Mouse (Mus musculus): ENCODE data around the gene Irgm1. TPM values are rescaled to one million over a fixed set of nuclear protein-coding genes. Genes with fewer than 3 reads are reported as not detected.
"Not testable (repeated sequence)": the region's sequence is repeated elsewhere in the genome, so short reads cannot be mapped to it uniquely, and the experiment has no call there.

Irgm1 gene
- polyA plus RNA-seq, 1 experiment from 2014 or later, result 16.4 TPM

DNA sequence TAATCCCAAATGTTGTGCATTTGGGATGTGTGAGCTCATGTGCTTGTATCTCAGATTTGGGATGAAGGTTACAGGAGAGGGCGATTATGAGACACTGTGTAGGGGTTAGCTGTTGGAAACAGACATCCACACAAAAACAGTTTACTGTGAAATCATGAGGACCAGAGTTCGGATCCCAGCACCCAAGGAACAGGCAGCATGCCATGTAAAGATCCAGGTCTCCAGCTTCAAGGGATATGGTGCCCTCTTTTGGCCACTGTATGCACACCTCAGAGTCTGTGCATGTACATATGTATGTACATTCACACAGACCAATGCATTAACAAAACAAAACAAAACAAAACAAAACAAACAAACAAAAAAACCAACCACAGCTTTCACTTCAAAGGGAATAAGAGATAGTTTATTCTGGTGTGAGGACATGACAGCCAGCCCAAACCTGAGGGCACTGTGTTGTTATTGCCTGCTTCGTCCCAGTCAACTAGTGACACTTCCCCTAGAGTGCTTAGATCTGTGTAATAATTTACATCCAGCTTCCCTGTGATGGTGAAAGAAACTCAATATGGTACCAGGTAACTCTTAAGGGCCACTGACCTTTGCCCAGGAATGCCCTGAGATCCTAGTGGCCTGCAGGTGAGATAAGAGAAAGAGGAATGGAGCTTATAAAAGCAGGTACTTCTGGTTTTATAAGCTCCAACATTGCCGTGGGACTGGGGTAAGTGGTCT lies 20.1 kb downstream of the Irgm1 start:
- Histone ChIP-seq H3K4me1 (replicated peaks) (0 out of 2 replicates have a peak, but pooled peaks cover 9% of the 10 kb centered on the region), H3K9ac (no peak overlapping the region), H3K9me3 (no peaks in the 10 kb centered on the region), H3K4me2 (replicated peaks) (no peak overlapping the region), H3K36me3 (no peaks in the 10 kb centered on the region), H3K27me3 (replicated peaks) (no peaks in the 10 kb centered on the region), H3K4me3 (replicated peaks) (no peak overlapping the region), H3K27ac (no peak overlapping the region)
- WGBS, result 70% methylated on average over 4 of the region's 4 CpGs
- ATAC-seq, result no peak

GRCm38 (mm10) chr11:48850240-48850639 lies 21.2 kb downstream of the Irgm1 start:
- Histone ChIP-seq H3K4me2 (replicated peaks) (no peak overlapping the region), H3K4me1 (replicated peaks) (0 out of 2 replicates have a peak, but pooled peaks cover 9% of the 10 kb centered on the region), H3K9me3 (no peaks in the 10 kb centered on the region), H3K9ac (no peak overlapping the region), H3K4me3 (replicated peaks) (no peak overlapping the region), H3K27me3 (replicated peaks) (no peaks in the 10 kb centered on the region), H3K36me3 (no peaks in the 10 kb centered on the region), H3K27ac (no peak overlapping the region)
- WGBS, result 18% methylated on average over 2 of the region's 2 CpGs
- no peak for ATAC-seq

- no peaks in the 10 kb centered on the region for H3K4me1 ChIP-seq (replicated peaks)
- no peaks in the 10 kb centered on the region for H3K9me3 ChIP-seq
- no peaks in the 10 kb centered on the region for H3K27me3 ChIP-seq (replicated peaks)
- H3K27ac ChIP-seq, result no peak overlapping the region
- no peaks in the 10 kb centered on the region for H3K36me3 ChIP-seq
- 69% methylated on average over 5 of the region's 5 CpGs for WGBS
- ATAC-seq, result no peak
- no peak overlapping the region for H3K4me3 ChIP-seq (replicated peaks)
- H3K4me2 ChIP-seq (replicated peaks), result no peak overlapping the region
- no peak overlapping the region for H3K9ac ChIP-seq
Measured at GRCm38 (mm10) chr11:48846881-48847280, 24.6 kb downstream of the Irgm1 start.

DNA sequence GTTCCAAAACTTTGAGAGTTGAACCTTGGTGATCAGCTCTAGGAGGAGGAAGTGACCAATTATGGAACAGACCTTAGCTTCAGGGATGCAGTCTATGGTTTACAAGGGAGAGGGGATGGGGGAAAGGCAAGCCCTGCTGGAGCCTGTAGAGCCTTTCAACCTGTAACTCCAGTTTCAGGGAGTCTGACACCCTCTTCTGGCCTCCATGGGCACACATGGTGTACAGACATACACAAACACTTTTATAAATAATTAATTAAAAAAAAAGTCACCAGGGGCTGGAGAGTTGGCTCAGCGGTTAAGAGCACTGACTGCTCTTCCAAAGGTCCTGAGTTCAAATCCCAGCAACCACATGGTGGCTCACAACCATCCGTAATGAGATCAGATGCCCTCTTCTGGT lies 25.1 kb downstream of the Irgm1 start:
- H3K4me3 ChIP-seq (replicated peaks); H3K4me2 ChIP-seq (replicated peaks); ATAC-seq; H3K9ac ChIP-seq; H3K36me3 ChIP-seq; H3K27me3 ChIP-seq (replicated peaks); H3K27ac ChIP-seq; H3K9me3 ChIP-seq; H3K4me1 ChIP-seq (replicated peaks): not testable (repeated sequence)
- 87% methylated on average over 2 of the region's 2 CpGs for WGBS

- no peak overlapping the region for H3K4me2 ChIP-seq (replicated peaks)
- no peaks in the 10 kb centered on the region for H3K9me3 ChIP-seq
- no peak overlapping the region for H3K9ac ChIP-seq
- no peaks in the 10 kb centered on the region for H3K4me1 ChIP-seq (replicated peaks)
- H3K27ac ChIP-seq, result no peak overlapping the region
- H3K27me3 ChIP-seq (replicated peaks), result no peaks in the 10 kb centered on the region
- no peak for ATAC-seq
- H3K4me3 ChIP-seq (replicated peaks), result no peak overlapping the region
- 38% methylated on average over 13 of the region's 13 CpGs for WGBS
- H3K36me3 ChIP-seq, result no peaks in the 10 kb centered on the region
Measured at GRCm38 (mm10) chr11:48845244-48845815, 26.2 kb downstream of the Irgm1 start.

DNA sequence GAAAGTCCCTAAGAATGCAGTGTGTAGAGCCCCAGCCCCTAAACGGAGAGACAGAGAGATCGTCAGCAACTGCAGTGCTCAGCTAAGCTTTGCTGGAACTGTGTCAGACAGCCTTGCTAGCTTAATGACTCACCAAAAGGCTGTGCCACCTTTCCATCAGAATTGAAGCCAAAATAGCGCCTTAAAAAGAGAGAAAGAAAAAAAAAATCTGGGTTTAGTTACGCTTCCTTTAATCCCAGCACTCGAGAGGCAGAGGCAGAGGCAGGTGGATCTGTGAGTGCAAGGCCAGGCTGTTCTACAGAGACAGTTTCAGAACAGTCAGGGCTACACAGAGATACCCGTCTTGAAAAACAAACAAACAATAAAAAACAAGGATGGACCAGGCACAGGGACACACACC lies 27.2 kb downstream of the Irgm1 start:
- 50% methylated on average over 6 of the region's 6 CpGs for WGBS
- Histone ChIP-seq H3K9ac (no peak overlapping the region), H3K4me1 (replicated peaks) (no peaks in the 10 kb centered on the region), H3K27me3 (replicated peaks) (no peaks in the 10 kb centered on the region), H3K9me3 (no peaks in the 10 kb centered on the region), H3K27ac (no peak overlapping the region), H3K36me3 (no peaks in the 10 kb centered on the region), H3K4me3 (replicated peaks) (no peak overlapping the region), H3K4me2 (replicated peaks) (no peak overlapping the region)
- no peak for ATAC-seq

DNA sequence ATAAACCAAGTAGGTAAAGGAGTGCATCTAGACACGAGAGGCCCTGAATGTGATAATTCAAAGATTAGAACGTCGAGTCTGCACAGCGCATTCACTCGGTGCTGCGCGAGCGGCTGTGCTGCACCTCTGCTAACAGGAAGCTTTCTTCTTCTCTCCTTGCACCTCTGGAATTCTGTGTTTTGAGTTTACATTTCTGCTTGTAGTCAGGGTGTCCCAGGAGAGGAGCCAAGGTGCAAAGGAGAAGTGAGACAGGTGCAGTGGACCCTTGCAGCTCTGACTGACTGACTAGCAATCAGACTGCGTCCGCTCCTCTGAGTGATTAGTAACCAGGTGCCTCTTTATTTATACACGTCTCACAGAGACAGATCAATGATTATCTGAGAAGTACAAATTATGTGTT lies 28.3 kb downstream of the Irgm1 start:
- Histone ChIP-seq H3K27ac (no peak overlapping the region), H3K9ac (no peak overlapping the region), H3K4me1 (replicated peaks) (no peaks in the 10 kb centered on the region), H3K9me3 (no peaks in the 10 kb centered on the region), H3K4me3 (replicated peaks) (no peak overlapping the region), H3K36me3 (no peaks in the 10 kb centered on the region), H3K27me3 (replicated peaks) (no peaks in the 10 kb centered on the region), H3K4me2 (replicated peaks) (no peak overlapping the region)
- WGBS, result 61% methylated on average over 11 of the region's 11 CpGs
- no peak for ATAC-seq

GRCm38 (mm10) chr11:48842378-48842792 lies 29.1 kb downstream of the Irgm1 start:
- Histone ChIP-seq H3K36me3 (no peaks in the 10 kb centered on the region), H3K27ac (no peak overlapping the region), H3K4me3 (replicated peaks) (no peak overlapping the region), H3K4me2 (replicated peaks) (no peak overlapping the region), H3K27me3 (replicated peaks) (no peaks in the 10 kb centered on the region), H3K9me3 (no peaks in the 10 kb centered on the region), H3K9ac (no peak overlapping the region), H3K4me1 (replicated peaks) (no peaks in the 10 kb centered on the region)
- no peak for ATAC-seq
- WGBS, result 89% methylated on average over 4 of the region's 4 CpGs

DNA sequence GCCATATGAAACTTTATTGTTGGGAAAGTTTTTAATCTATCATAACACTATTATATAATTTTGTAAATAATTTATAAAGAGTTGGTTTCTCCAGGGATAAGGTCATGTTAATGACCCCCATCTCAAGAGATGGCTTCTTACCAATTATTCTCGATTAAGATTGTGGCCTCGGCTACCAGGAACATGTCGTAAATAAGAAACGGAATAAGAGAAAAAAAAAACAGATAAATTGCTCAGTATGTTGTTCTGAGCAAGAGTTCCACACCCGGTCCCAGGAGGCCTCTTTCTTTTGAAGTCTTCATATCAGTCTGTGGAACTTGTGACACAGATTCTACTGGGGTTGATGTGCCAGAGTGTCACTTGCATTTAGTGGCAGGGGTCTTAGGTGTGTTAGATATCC lies 30.3 kb downstream of the Irgm1 start:
- no peaks in the 10 kb centered on the region for H3K9me3 ChIP-seq
- no peak overlapping the region for H3K9ac ChIP-seq
- ATAC-seq, result no peak
- H3K36me3 ChIP-seq, result no peaks in the 10 kb centered on the region
- H3K27ac ChIP-seq, result no peak overlapping the region
- 77% methylated on average over 5 of the region's 5 CpGs for WGBS
- H3K4me2 ChIP-seq (replicated peaks), result no peak overlapping the region
- H3K27me3 ChIP-seq (replicated peaks), result no peaks in the 10 kb centered on the region
- H3K4me1 ChIP-seq (replicated peaks), result peaks cover 4% of the 10 kb centered on the region
- no peak overlapping the region for H3K4me3 ChIP-seq (replicated peaks)

DNA sequence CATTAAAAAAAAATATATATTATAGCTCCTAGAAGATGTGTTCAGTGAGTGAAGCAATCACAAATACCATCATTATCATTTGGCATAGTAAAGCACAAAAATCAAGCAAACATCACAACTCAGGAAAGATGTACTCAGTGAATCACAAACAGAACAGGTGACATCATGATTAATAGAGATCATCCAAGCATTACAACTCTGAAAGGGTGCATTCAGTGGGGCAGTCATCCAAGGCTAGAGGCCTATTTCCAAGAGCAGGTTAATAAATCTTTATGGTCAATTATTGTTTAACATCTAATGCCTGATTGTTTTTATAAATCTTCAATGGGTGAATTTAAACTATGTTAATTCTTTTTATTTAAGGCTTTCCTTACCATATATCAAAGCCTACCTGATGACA lies 30.7 kb downstream of the Irgm1 start:
- no peak for ATAC-seq
- Histone ChIP-seq H3K4me2 (replicated peaks) (no peak overlapping the region), H3K4me3 (replicated peaks) (no peak overlapping the region), H3K27me3 (replicated peaks) (no peaks in the 10 kb centered on the region), H3K36me3 (no peaks in the 10 kb centered on the region), H3K9me3 (no peaks in the 10 kb centered on the region), H3K4me1 (replicated peaks) (peaks cover 4% of the 10 kb centered on the region), H3K9ac (no peak overlapping the region), H3K27ac (no peak overlapping the region)

- H3K4me3 ChIP-seq (replicated peaks), result peak overlapping the region; percentile 92
- peaks cover 4% of the 10 kb centered on the region for H3K4me1 ChIP-seq (replicated peaks)
- peak overlapping the region; percentile 91 for H3K4me2 ChIP-seq (replicated peaks)
- no peaks in the 10 kb centered on the region for H3K27me3 ChIP-seq (replicated peaks)
- H3K36me3 ChIP-seq, result no peaks in the 10 kb centered on the region
- WGBS, result 76% methylated on average over 10 of the region's 10 CpGs
- ATAC-seq, result no peak
- no peak overlapping the region for H3K9ac ChIP-seq
- no peaks in the 10 kb centered on the region for H3K9me3 ChIP-seq
- no peak overlapping the region for H3K27ac ChIP-seq
Measured at GRCm38 (mm10) chr11:48838879-48839680, 32.4 kb downstream of the Irgm1 start.

- Histone ChIP-seq H3K36me3 (no peaks in the 10 kb centered on the region), H3K27ac (peak overlapping the region; percentile 67)
- WGBS, result under 1% methylated on average over 16 of the region's 16 CpGs
Measured at GRCm38 (mm10) chr11:48838181-48838797, 33.2 kb downstream of the Irgm1 start.

More at GRCm38 (mm10) chr11:48838181-48838797, 33.2 kb downstream of the Irgm1 start:
- Histone ChIP-seq H3K9me3 (no peaks in the 10 kb centered on the region), H3K4me1 (replicated peaks) (peaks cover 4% of the 10 kb centered on the region), H3K9ac (peak overlapping the region; percentile 72), H3K4me3 (replicated peaks) (peak overlapping the region; percentile 92), H3K27me3 (replicated peaks) (no peaks in the 10 kb centered on the region), H3K4me2 (replicated peaks) (peak overlapping the region; percentile 91)
- ATAC-seq, result peak; percentile 62

Measured in intestine, embryonic 15.5 days (tissue).